Mouse (Mus musculus) lung, postnatal 0 days (tissue): ENCODE measurements around the gene Creb3l4. TPM values are rescaled to one million over a fixed set of nuclear protein-coding genes. Genes with fewer than 3 reads are reported as not detected.

Experiments used
- ATAC-seq: fragments of 200-750 bp; cut with Nextera tagmentation; 2 replicates; pipeline ENCODE4 v1.8.0; 2017; ENCODE audit warnings: moderate library complexity
- DNase-seq: peaks from one replicate; pipeline ENCODE4 v3.0.0-alpha.2; 2016; ENCODE audit warnings: low spot score
- H3K27ac ChIP-seq: fragments of 300-500 bp; sonication (generic); 2 replicates; pipeline ENCODE4 v1.5.1; 2014; ENCODE audit warnings: antibody characterized with exemption, mild to moderate bottlenecking, low read length, mixed read lengths
- H3K27me3 ChIP-seq: fragments of 300-500 bp; sonication (generic); replicated peaks from 2 replicates; pipeline ENCODE4 v1.6.1; 2014; ENCODE audit warnings: low read length, mixed read lengths; ENCODE audit not compliant: insufficient read depth
- H3K36me3 ChIP-seq: fragments of 300-500 bp; sonication (generic); 2 replicates; pipeline ENCODE4 v1.6.1; 2014; ENCODE audit warnings: low read length, mixed read lengths; ENCODE audit not compliant: insufficient read depth
- H3K4me1 ChIP-seq: fragments of 300-500 bp; sonication (generic); 2 replicates; pipeline ENCODE4 v1.6.1; 2014; ENCODE audit warnings: antibody characterized with exemption, low read depth, low read length, mixed read lengths; ENCODE audit not compliant: insufficient read depth
- H3K4me2 ChIP-seq: fragments of 300-500 bp; sonication (generic); replicated peaks from 2 replicates; pipeline ENCODE4 v1.6.1; 2014; ENCODE audit warnings: low read depth, mild to moderate bottlenecking, low read length, moderate library complexity, mixed read lengths
- H3K4me3 ChIP-seq: fragments of 300-500 bp; sonication (generic); 2 replicates; pipeline ENCODE4 v1.5.1; 2014; ENCODE audit warnings: low read depth, low read length
- H3K9ac ChIP-seq: fragments of 300-500 bp; sonication (generic); replicated peaks from 2 replicates; pipeline ENCODE4 v1.6.1; 2014; ENCODE audit warnings: low read depth, mild to moderate bottlenecking
- H3K9me3 ChIP-seq: fragments of 300-500 bp; sonication (generic); 2 replicates; pipeline ENCODE4 v1.6.1; 2016; ENCODE audit warnings: low read length, mixed read lengths
- CTCF ChIP-seq: IDR thresholded peaks from 2 replicates; pipeline ENCODE4 v1.5.1; 2016; ENCODE audit warnings: antibody characterized with exemption, mild to moderate bottlenecking
- EP300 ChIP-seq: IDR thresholded peaks from 2 replicates; pipeline ENCODE4 v1.6.1; 2016; ENCODE audit warnings: antibody characterized with exemption, mild to moderate bottlenecking, control low read depth
- WGBS: fragments of 180-500 bp; shearing (Covaris S2); extraction: QIAGEN DNeasy Blood & Tissue Kit; methylation state at CpG from one replicate; pipeline ENCODE4 v1.1.7; 2014; 5-methylcytosine and 5-hydroxymethylcytosine counted together
- microRNA-seq: library from miRNA; unstranded; fragments of <30 nt; microRNA quantifications from one replicate; pipeline ENCODE4, GENCODE M21; 2016
- polyA plus RNA-seq: library from polyadenylated mRNA; unstranded; fragments of >200 nt; fragmentation: Nextera tagmentation; extraction: Ambion mirVana; gene quantifications from 2 replicates; pipeline ENCODE4 v1.2.1, GENCODE M21; 2015

The Creb3l4 gene
- polyA plus RNA-seq, 1 experiment from 2014 or later, result 2.4 TPM

DNA sequence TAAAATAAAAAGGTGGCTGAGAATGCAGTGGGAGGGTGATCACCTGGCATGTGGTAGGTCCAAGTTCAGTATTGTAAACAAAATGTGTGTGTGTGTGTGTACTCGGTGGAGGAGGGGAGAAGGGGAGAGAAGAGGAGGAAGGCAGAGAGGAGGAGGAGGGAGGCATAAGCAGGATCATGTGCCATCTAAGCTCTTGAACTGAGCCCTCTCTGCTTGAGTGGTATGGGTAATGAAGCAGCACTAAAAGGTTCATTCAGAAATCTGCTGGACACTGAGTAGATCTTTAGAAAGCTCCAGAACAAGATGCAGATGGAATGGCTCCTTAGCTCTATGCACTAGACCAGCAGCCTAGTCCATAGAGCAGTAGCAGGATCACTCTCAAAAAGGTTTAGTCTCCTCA lies 40.4 kb downstream of the Creb3l4 start:
- Histone ChIP-seq H3K27me3 (no peaks in the 10 kb centered on the region), H3K27ac (no peak overlapping the region), H3K9ac (no peak overlapping the region), H3K4me3 (no peak overlapping the region), H3K4me1 (no peaks in the 10 kb centered on the region), H3K36me3 (no peaks in the 10 kb centered on the region), H3K4me2 (no peak overlapping the region), H3K9me3 (no peaks in the 10 kb centered on the region)
- DNase-seq (no peak), ATAC-seq (no peak)
- TF ChIP-seq EP300 (no peak), CTCF (no peak)
- WGBS, result 40% methylated on average over 1 of the region's 1 CpGs

GRCm38 (mm10) chr3:90197548-90197947 lies 45.8 kb downstream of the Creb3l4 start:
- no peaks in the 10 kb centered on the region for H3K4me1 ChIP-seq
- WGBS, result 78% methylated on average over 1 of the region's 1 CpGs
- H3K4me2 ChIP-seq, result no peak overlapping the region
- DNase-seq, result no peak
- no peak overlapping the region for H3K4me3 ChIP-seq
- TF ChIP-seq CTCF, result no peak
- no peak for TF ChIP-seq EP300
- H3K27me3 ChIP-seq, result no peaks in the 10 kb centered on the region
- no peak overlapping the region for H3K27ac ChIP-seq
- no peak overlapping the region for H3K9ac ChIP-seq
- ATAC-seq, result no peak
- H3K9me3 ChIP-seq, result no peaks in the 10 kb centered on the region
- H3K36me3 ChIP-seq, result no peaks in the 10 kb centered on the region

DNA sequence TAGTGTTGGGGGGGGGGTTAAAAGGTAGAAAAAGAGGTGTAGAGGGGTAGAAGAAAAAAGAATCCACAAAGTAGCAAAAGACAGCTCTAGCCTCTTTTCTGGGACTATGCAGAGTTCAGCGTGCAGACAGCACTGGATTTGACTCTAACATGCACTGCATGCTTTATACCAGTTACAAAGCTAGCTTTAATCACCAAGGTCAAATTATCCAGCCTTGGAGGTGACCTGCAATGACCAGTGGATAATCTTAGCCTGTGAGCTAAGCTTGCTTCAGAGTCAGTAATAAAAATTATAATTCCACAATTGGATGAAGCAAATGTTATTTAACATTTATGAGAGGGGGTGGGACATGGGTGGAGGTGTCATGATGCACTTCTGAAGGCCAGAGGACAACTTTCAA lies 47.7 kb downstream of the Creb3l4 start:
- H3K4me2 ChIP-seq, result no peak overlapping the region
- no peak overlapping the region for H3K4me3 ChIP-seq
- no peak for TF ChIP-seq CTCF
- no peak for TF ChIP-seq EP300
- no peak overlapping the region for H3K27ac ChIP-seq
- 77% methylated on average over 1 of the region's 1 CpGs for WGBS
- H3K4me1 ChIP-seq, result no peaks in the 10 kb centered on the region
- ATAC-seq (no peak), DNase-seq (no peak)
- no peaks in the 10 kb centered on the region for H3K36me3 ChIP-seq
- H3K9me3 ChIP-seq, result no peaks in the 10 kb centered on the region
- no peak overlapping the region for H3K9ac ChIP-seq
- no peaks in the 10 kb centered on the region for H3K27me3 ChIP-seq

DNA sequence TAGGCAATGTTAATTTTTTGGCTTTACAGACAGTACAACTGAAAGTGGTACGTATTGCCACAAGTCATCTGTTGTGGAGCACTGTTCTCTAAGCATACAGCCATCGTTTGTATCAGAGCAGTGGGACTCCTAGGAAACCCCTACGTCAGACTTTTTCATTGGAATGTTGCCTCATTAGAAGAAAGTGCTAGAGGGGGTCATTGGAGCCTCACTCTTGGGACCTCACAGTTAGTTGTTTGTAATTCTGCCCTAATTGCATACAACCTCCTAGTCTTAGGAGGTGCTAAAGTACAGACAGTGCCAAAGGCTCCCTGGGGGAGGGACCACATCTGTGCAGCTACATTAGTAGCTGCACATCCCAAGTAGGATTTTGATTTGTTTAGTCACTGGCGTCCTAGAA lies 48.6 kb downstream of the Creb3l4 start:
- 49% methylated on average over 4 of the region's 4 CpGs for WGBS

GRCm38 (mm10) chr3:90190859-90191510 lies 52.3 kb downstream of the Creb3l4 start:
- Histone ChIP-seq H3K27me3 (no peaks in the 10 kb centered on the region), H3K9ac (no peak overlapping the region), H3K36me3 (no peaks in the 10 kb centered on the region), H3K9me3 (no peaks in the 10 kb centered on the region), H3K27ac (no peak overlapping the region), H3K4me2 (no peak overlapping the region), H3K4me3 (no peak overlapping the region), H3K4me1 (no peaks in the 10 kb centered on the region)
- DNase-seq (no peak), ATAC-seq (no peak)
- no peak for TF ChIP-seq CTCF
- no peak for TF ChIP-seq EP300
- 62% methylated on average over 11 of the region's 11 CpGs for WGBS

More for the DNA sequence above, 48.6 kb downstream of the Creb3l4 start:
- H3K9ac ChIP-seq, result no peak overlapping the region
- no peaks in the 10 kb centered on the region for H3K27me3 ChIP-seq
- ATAC-seq (no peak), DNase-seq (no peak)
- no peaks in the 10 kb centered on the region for H3K36me3 ChIP-seq
- H3K4me2 ChIP-seq, result no peak overlapping the region
- H3K9me3 ChIP-seq, result no peaks in the 10 kb centered on the region
- no peak overlapping the region for H3K27ac ChIP-seq
- H3K4me1 ChIP-seq, result no peaks in the 10 kb centered on the region
- TF ChIP-seq CTCF (no peak), EP300 (no peak)
- no peak overlapping the region for H3K4me3 ChIP-seq

Small RNA genes lying within 50 kb of the gene (microRNA-seq; reads per million reads assigned to microRNA genes)
- not detected for gene Mir7012

Other genes starting within 250 kb of the Creb3l4 start
- 80.5 and 93.6 TPM in 2 replicates for gene Hax1, start 244.7 kb downstream of the Creb3l4 start, polyA plus RNA-seq
- 144 and 146 TPM in 2 replicates for gene 4933434E20Rik, start 191.9 kb downstream of the Creb3l4 start, polyA plus RNA-seq
- 101 and 118 TPM in 2 replicates for gene Ubap2l, start 190.9 kb downstream of the Creb3l4 start, polyA plus RNA-seq
- gene Tpm3, start 170.9 kb downstream of the Creb3l4 start, polyA plus RNA-seq, result 506 and 509 TPM in 2 replicates
- gene Nup210l, start 139.4 kb downstream of the Creb3l4 start, polyA plus RNA-seq, result 0.10 and 0.17 TPM in 2 replicates
- gene Rps27, start 29.9 kb downstream of the Creb3l4 start, polyA plus RNA-seq, result 1,752 and 1,909 TPM in 2 replicates
- gene Rab13, start 29.8 kb downstream of the Creb3l4 start, polyA plus RNA-seq, result 30.6 and 31.0 TPM in 2 replicates
- gene Jtb, start 11.9 kb downstream of the Creb3l4 start, polyA plus RNA-seq, result 148 and 154 TPM in 2 replicates
- gene Slc39a1, start 4.7 kb upstream of the Creb3l4 start, polyA plus RNA-seq, result 143 and 152 TPM in 2 replicates
- gene Crtc2, start 10.7 kb upstream of the Creb3l4 start, polyA plus RNA-seq, result 11.9 and 16.2 TPM in 2 replicates
- 2.3 and 2.7 TPM in 2 replicates for gene Dennd4b, start 21.7 kb upstream of the Creb3l4 start, polyA plus RNA-seq
- 9.2 and 10.1 TPM in 2 replicates for gene Gatad2b, start 49.7 kb upstream of the Creb3l4 start, polyA plus RNA-seq
- gene Slc27a3, start 146.4 kb upstream of the Creb3l4 start, polyA plus RNA-seq, result 16.0 and 18.0 TPM in 2 replicates
- gene Ints3, start 190.1 kb upstream of the Creb3l4 start, polyA plus RNA-seq, result 10.6 and 13.9 TPM in 2 replicates
- 30.0 and 35.8 TPM in 2 replicates for gene Npr1, start 222.4 kb upstream of the Creb3l4 start, polyA plus RNA-seq
- gene Ilf2, start 232.6 kb upstream of the Creb3l4 start, polyA plus RNA-seq, result 58.4 and 65.8 TPM in 2 replicates
- gene Snapin, start 247.5 kb upstream of the Creb3l4 start, polyA plus RNA-seq, result 97.9 and 101 TPM in 2 replicates